ENCODE assay signal across 13 mouse cellular contexts in genomic region chr5:115267469-115268045, GRCm38 (mm10). TPM values are rescaled to one million over a fixed set of nuclear protein-coding genes. Genes with fewer than 3 reads are reported as not detected.
DNase-seq lines count a peak whose midpoint lies in the region; ATAC-seq and TF ChIP-seq lines count a peak whose summit lies in the region.
"Had no signal": no experiment of that assay in that cellular context is flagged by ENCODE, and none has a peak within 500 bp of the region (broad histone marks: within the 10 kb centered on the region; RNA-seq: fewer than 3 reads in every experiment).

No protein-coding gene starts in this region.

- ATAC-seq in heart, embryonic 12.5 days (ENCODE audit: insufficient number of reproducible peaks, low FRiP score): no peak
- ATAC-seq in lung, postnatal 0 days: no peak
- ATAC-seq in liver, embryonic 16.5 days (ENCODE audit: low read depth): no peak
- ATAC-seq: forebrain, postnatal 0 days; inflammation-experienced regulatory T-cells, adult 6 months; Patski had no signal

- intact Hi-C loops in heart, postnatal 36 days (cut with DNase I): no loop called here

- no peak for TF ChIP-seq CTCF in lung, postnatal 0 days (IDR thresholded peaks at IDR 0.05)

- peaks cover 26% of the 10 kb centered on the region for H3K36me3 ChIP-seq in heart, embryonic 12.5 days
- H3K36me3 ChIP-seq in lung, postnatal 0 days (ENCODE audit: insufficient read depth, low read length): no peaks in the 10 kb centered on the region
- H3K36me3 ChIP-seq in liver, embryonic 16.5 days (ENCODE audit: control insufficient read depth, insufficient read depth): peaks cover 11% of the 10 kb centered on the region

- no peaks in the 10 kb centered on the region for H3K27me3 ChIP-seq in heart, embryonic 12.5 days (replicated peaks)
- H3K27me3 ChIP-seq in lung, postnatal 0 days (replicated peaks; ENCODE audit: insufficient read depth, low read length): no peaks in the 10 kb centered on the region
- no peaks in the 10 kb centered on the region for H3K27me3 ChIP-seq in liver, embryonic 16.5 days (ENCODE audit: control insufficient read depth, insufficient read depth, low read depth, low read length)
- H3K27me3 ChIP-seq: embryonic facial prominence, embryonic 12.5 days; Patski had no signal

- WGBS in heart, embryonic 12.5 days: 30% methylated on average over 3 of the region's 3 CpGs
- WGBS in lung, postnatal 0 days: 60% methylated on average over 3 of the region's 3 CpGs
- WGBS in liver, embryonic 16.5 days (ENCODE audit: insufficient replicate concordance): 23% methylated on average over 3 of the region's 3 CpGs

- peak overlapping the region; percentile 20; the same call in 1 of the 2 replicates for H3K4me3 ChIP-seq in heart, embryonic 12.5 days
- no peak overlapping the region for H3K4me3 ChIP-seq in lung, postnatal 0 days (ENCODE audit: low read depth, low read length)
- H3K4me3 ChIP-seq in liver, embryonic 16.5 days (ENCODE audit: low read depth, low read length): peak overlapping the region; percentile 96
- H3K4me3 ChIP-seq: embryonic facial prominence, embryonic 12.5 days had no signal

- H3K4me2 ChIP-seq in heart, embryonic 12.5 days: peak overlapping the region; percentile 40
- no peak overlapping the region for H3K4me2 ChIP-seq in lung, postnatal 0 days (replicated peaks; ENCODE audit: low read depth, low read length)
- peak overlapping the region; percentile 74 for H3K4me2 ChIP-seq in liver, embryonic 16.5 days (ENCODE audit: low read depth, low read length)
- H3K4me2 ChIP-seq: embryonic facial prominence, embryonic 12.5 days had no signal

- H3K9me3 ChIP-seq in heart, embryonic 12.5 days (replicated peaks): no peaks in the 10 kb centered on the region
- no peaks in the 10 kb centered on the region for H3K9me3 ChIP-seq in lung, postnatal 0 days (ENCODE audit: low read length)
- H3K9me3 ChIP-seq in liver, embryonic 16.5 days (replicated peaks; ENCODE audit: control insufficient read depth, low read length): no peaks in the 10 kb centered on the region
- H3K9me3 ChIP-seq: embryonic facial prominence, embryonic 12.5 days had no signal

- peak overlapping the region; percentile 54; the same call in 1 of the 2 replicates for H3K9ac ChIP-seq in heart, embryonic 12.5 days
- no peak overlapping the region for H3K9ac ChIP-seq in lung, postnatal 0 days (replicated peaks; ENCODE audit: low read depth)
- peak overlapping the region; percentile 68 for H3K9ac ChIP-seq in liver, embryonic 16.5 days (ENCODE audit: low read depth, low read length)
- H3K9ac ChIP-seq: embryonic facial prominence, embryonic 12.5 days; forebrain, postnatal 0 days had no signal

- TF ChIP-seq EP300 in lung, postnatal 0 days (IDR thresholded peaks at IDR 0.05): no peak

- peaks cover 77% of the 10 kb centered on the region for H3K4me1 ChIP-seq in heart, embryonic 12.5 days (replicated peaks)
- H3K4me1 ChIP-seq in lung, postnatal 0 days (ENCODE audit: insufficient read depth, low read depth, low read length): peaks cover 13% of the 10 kb centered on the region; the same call in 1 of the 2 replicates
- peaks cover 72% of the 10 kb centered on the region for H3K4me1 ChIP-seq in liver, embryonic 16.5 days (ENCODE audit: control insufficient read depth, low read depth, low read length)

- H3K27ac ChIP-seq in heart, embryonic 12.5 days (ENCODE audit: poor library complexity, severe bottlenecking): peak overlapping the region; percentile 85
- H3K27ac ChIP-seq in lung, postnatal 0 days (ENCODE audit: low read length): peak overlapping the region; percentile 28
- peak overlapping the region; percentile 99 for H3K27ac ChIP-seq in liver, embryonic 16.5 days (ENCODE audit: low read length)
- H3K27ac ChIP-seq: embryonic facial prominence, embryonic 12.5 days had no signal

- DNase-seq in heart, postnatal 36 days: no peak
- no peak for DNase-seq in lung, postnatal 0 days (ENCODE audit: low spot score)
- no peak for DNase-seq in lung, postnatal 36 days
- DNase-seq in adrenal gland, postnatal 36 days: peak; percentile 29 to 57
- no peak for DNase-seq in right cerebral cortex, postnatal 14 days
- DNase-seq in gastrocnemius, postnatal 4 days (ENCODE audit: low spot score in 2 of 2): no peak
- DNase-seq: cerebellum, postnatal 10 days; forebrain, postnatal 0 days had no signal

RNA-seq across cellular contexts. Expression of gene Rnf10, which starts 5.1 kb away (rescaled TPM):
- 152 and 175 TPM in 2 replicates for polyA plus RNA-seq in heart, embryonic 12.5 days (2016; fragmentation: Nextera tagmentation; extraction: Ambion mirVana)
- 100 to 1,000 TPM; 378 to 424 TPM for total RNA-seq in heart, postnatal 36 days (2021)
- polyA plus RNA-seq in lung, postnatal 0 days (2015; fragmentation: Nextera tagmentation; extraction: Ambion mirVana): 98.5 and 104 TPM in 2 replicates
- 100 to 1,000 TPM; 232 to 275 TPM for total RNA-seq in adrenal gland, postnatal 36 days (2021)
- 111 and 137 TPM in 2 replicates for polyA plus RNA-seq in liver, embryonic 16.5 days (2015; fragmentation: Nextera tagmentation; extraction: Ambion mirVana)
- total RNA-seq in gastrocnemius, postnatal 4 days (2021): 100 to 1,000 TPM; 196 TPM

RNA-seq across cellular contexts. Expression of gene Coq5, which starts 11.9 kb away (rescaled TPM):
- polyA plus RNA-seq in heart, embryonic 12.5 days (2016; fragmentation: Nextera tagmentation; extraction: Ambion mirVana): 76.0 and 79.9 TPM in 2 replicates
- total RNA-seq in heart, postnatal 36 days (2021): 100 to 1,000 TPM; 137 to 167 TPM
- polyA plus RNA-seq in lung, postnatal 0 days (2015; fragmentation: Nextera tagmentation; extraction: Ambion mirVana): 18.9 and 19.4 TPM in 2 replicates
- 10 to 100 TPM; 54.2 to 61.9 TPM for total RNA-seq in adrenal gland, postnatal 36 days (2021)
- 25.2 and 26.7 TPM in 2 replicates for polyA plus RNA-seq in liver, embryonic 16.5 days (2015; fragmentation: Nextera tagmentation; extraction: Ambion mirVana)
- total RNA-seq in gastrocnemius, postnatal 4 days (2021): 10 to 100 TPM; 57.8 to 64.2 TPM

RNA-seq across cellular contexts. Expression of gene Pop5, which starts 31.9 kb away (rescaled TPM):
- 63.2 and 68.6 TPM in 2 replicates for polyA plus RNA-seq in heart, embryonic 12.5 days (2016; fragmentation: Nextera tagmentation; extraction: Ambion mirVana)
- total RNA-seq in heart, postnatal 36 days (2021): 10 to 100 TPM; 31.5 to 35.5 TPM
- 77.6 and 78.8 TPM in 2 replicates for polyA plus RNA-seq in lung, postnatal 0 days (2015; fragmentation: Nextera tagmentation; extraction: Ambion mirVana)
- 10 to 100 TPM; 76.3 to 85.9 TPM for total RNA-seq in adrenal gland, postnatal 36 days (2021)
- 68.1 and 74.8 TPM in 2 replicates for polyA plus RNA-seq in liver, embryonic 16.5 days (2015; fragmentation: Nextera tagmentation; extraction: Ambion mirVana)
- total RNA-seq in gastrocnemius, postnatal 4 days (2021): 10 to 100 TPM; 20.2 to 25.0 TPM

RNA-seq across cellular contexts. Expression of gene Dynll1, which starts 33.2 kb away (rescaled TPM):
- 1,319 and 1,320 TPM in 2 replicates for polyA plus RNA-seq in heart, embryonic 12.5 days (2016; fragmentation: Nextera tagmentation; extraction: Ambion mirVana)
- 10 to 100 TPM; 71.9 to 88.5 TPM for total RNA-seq in heart, postnatal 36 days (2021)
- polyA plus RNA-seq in lung, postnatal 0 days (2015; fragmentation: Nextera tagmentation; extraction: Ambion mirVana): 1,317 and 1,524 TPM in 2 replicates
- 100 to 1,000 TPM; 211 to 322 TPM for total RNA-seq in adrenal gland, postnatal 36 days (2021)
- 470 and 491 TPM in 2 replicates for polyA plus RNA-seq in liver, embryonic 16.5 days (2015; fragmentation: Nextera tagmentation; extraction: Ambion mirVana)
- 100 to 1,000 TPM; 314 to 330 TPM for total RNA-seq in gastrocnemius, postnatal 4 days (2021)

RNA-seq across cellular contexts. Expression of gene Srsf9, which starts 59.4 kb away (rescaled TPM):
- 147 and 160 TPM in 2 replicates for polyA plus RNA-seq in heart, embryonic 12.5 days (2016; fragmentation: Nextera tagmentation; extraction: Ambion mirVana)
- 10 to 100 TPM; 16.0 to 18.1 TPM for total RNA-seq in heart, postnatal 36 days (2021)
- 140 and 152 TPM in 2 replicates for polyA plus RNA-seq in lung, postnatal 0 days (2015; fragmentation: Nextera tagmentation; extraction: Ambion mirVana)
- 10 to 100 TPM; 73.7 to 77.0 TPM for total RNA-seq in adrenal gland, postnatal 36 days (2021)
- 59.2 and 64.0 TPM in 2 replicates for polyA plus RNA-seq in liver, embryonic 16.5 days (2015; fragmentation: Nextera tagmentation; extraction: Ambion mirVana)
- total RNA-seq in gastrocnemius, postnatal 4 days (2021): 10 to 100 TPM; 38.2 to 42.8 TPM

Comparison
In these comparisons a context has a peak if more than half of its experiments do, and no peak if none do; other contexts are left out.
1. H3K27ac ChIP-seq: peak in every context shown above with its lines; median percentile 99 in liver, embryonic 16.5 days; 85 in heart, embryonic 12.5 days; 28 in lung, postnatal 0 days.
2. DNase-seq: peak in adrenal gland, postnatal 36 days (2 of 2); none in heart, postnatal 36 days (0 of 2), lung, postnatal 0 days (single experiment), lung, postnatal 36 days (single experiment), right cerebral cortex, postnatal 14 days (single experiment) and gastrocnemius, postnatal 4 days (0 of 2).